Mouse (Mus musculus): ENCODE measurements around the gene Slc38a8.
A peak's percentile ranks its signal among the peaks of the same experiment; 100 is the strongest.

The Slc38a8 gene

DNA sequence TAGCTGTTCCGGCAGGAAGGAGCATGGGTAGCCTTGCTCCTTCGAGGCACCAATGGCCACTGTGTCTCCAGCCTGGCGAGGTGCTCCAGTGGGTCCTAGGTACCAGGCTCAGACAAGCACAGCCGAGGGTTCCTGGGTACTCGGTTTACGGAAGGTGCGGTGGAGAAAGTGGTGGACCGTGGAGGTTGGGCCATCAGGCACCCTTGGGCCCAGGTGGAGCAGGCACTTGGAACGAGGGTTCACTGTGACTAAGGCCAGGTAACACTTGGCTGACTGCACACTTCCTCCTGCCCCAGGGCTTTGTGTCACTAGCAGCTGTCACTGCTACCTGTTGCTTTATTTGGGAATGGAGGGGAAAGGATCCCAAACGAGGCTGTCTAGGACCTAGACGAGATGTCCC is 64.0 kb downstream of the Slc38a8 start:
- DNase-seq (ENCODE audit: low spot score): no peak

DNA sequence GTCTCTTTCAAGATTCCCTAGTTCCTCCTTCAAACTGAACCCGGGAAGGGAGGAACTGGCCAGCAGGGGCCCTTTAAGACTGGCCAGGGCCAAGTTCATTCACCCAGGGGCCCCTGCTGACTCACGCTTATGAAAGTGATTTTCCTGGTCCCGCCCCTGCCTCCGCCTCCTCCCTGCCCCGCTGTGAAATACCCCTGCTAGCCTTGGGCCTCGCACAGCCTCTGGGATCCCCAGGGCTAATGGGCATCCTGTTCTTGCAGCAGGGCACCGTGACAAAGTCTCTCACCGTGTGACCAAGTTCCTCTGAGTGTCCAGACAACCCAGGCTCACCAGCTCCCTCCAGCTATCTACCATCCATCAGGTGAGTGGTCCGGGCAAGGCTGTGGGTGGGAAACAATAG is 64.6 kb downstream of the Slc38a8 start:
- peak; percentile 81 for DNase-seq (ENCODE audit: low spot score)

DNA sequence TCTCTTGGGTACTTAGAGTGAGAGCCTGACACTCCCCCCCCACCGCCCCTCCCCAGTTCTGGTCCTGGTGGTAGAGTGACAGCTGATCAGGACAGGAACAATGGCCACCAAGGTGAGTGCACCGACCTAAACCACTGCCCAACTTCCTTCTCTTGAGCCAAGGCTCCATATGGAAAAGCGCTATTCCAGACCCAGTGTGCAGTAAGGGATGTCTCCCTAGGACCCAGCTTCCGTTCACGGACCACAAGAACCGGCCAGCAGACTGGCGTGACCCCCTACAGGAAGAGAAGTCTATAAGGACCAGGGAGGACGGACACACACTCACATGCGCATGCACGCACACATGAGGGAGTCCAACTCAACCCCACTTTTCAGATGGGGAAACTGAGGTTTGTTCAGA is 65.2 kb downstream of the Slc38a8 start:
- DNase-seq (ENCODE audit: low spot score): no peak

DNA sequence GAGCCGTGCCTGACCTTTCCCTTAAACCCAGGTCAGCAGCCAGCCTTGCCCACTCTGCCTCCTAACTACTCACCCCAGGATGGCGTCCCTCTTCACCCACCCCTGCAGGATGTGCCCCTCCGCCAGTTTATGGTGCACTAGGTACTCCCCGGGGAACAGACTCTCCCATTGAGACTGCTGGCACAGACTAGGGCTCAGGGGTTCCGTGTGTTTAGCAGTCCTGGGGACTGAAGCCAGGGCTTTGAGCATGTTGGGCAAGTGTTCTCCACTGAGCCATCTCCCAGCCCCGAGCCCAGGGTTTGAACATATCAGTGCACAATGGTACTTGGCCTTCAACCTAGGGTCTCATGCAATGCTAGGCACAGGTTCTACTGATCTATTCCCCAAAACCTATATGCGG is 66.0 kb downstream of the Slc38a8 start:
- no peak for DNase-seq (ENCODE audit: low spot score)

DNA sequence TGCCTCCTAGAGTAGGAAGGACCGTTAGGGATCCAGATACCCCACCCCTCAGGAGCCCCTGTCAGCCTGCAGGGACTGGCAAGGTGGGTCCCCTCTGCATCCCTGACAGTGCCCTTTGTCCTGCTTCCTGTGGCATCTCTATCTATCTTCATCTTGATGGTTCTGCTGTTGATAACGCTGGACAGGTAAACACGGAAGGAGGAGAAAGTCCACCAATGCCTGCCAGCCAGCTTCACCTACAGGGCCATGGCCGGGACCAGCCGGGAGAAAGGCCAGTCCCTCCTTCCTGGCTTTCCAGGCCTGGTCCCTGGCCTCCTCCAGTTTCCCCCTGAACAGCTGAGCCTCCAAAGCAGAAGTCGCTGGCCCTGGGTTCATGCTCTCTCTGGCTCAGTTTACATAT is 66.9 kb downstream of the Slc38a8 start:
- no peak for DNase-seq (ENCODE audit: low spot score)

DNA sequence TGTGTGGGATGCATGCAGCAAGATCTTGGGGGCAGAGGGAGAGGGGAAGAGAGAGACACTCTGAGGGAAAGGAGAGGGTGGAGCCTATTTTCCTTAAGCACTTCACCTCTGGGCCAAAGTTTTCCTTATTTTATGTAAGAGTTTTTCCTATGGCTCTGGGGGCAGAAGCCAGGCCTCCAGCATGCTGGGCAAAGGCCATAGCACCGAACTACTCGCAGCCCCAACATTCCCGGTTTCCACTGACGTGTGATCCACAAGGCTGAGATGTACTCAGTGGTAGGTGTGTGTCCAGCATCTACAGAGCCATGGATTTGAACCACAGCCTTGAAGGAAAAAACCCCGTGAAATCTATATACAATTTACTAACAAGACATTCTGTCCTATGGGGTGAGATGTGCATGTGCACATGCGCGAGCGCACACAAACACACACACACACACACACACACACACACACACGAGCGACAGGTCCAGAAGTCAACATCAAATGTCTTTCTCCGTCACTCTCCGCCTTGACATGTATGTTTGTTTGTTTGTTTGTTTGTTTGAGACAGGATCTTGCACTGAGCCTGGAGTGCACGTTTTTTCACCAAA is 67.8 kb downstream of the Slc38a8 start, which contains the start of gene Osgin1:
Gene Osgin1 (plus strand): TSS at position 543 of the 593 bp plus-strand sequence.
- no peak for DNase-seq (ENCODE audit: low spot score)

DNA sequence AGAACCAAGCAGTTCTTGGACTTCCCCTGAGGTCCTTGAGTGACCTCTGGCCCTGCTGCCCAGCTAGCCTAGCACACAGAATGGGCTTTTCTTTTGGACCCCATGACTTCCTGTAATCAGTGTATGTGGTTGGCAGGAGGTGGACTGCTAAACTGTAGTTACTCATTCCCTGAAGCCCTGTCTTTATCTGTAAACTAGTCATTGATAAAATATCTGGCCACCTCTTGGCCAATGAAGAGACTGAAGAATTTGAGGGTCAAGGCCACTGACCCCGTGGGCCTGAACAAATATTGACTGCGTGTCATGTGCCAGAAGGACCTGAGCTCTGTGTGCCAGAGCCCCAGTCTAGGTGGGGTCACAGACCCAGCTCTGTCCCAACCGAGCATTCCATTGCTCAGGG is 69.1 kb downstream of the Slc38a8 start:
- DNase-seq (ENCODE audit: low spot score): no peak

DNA sequence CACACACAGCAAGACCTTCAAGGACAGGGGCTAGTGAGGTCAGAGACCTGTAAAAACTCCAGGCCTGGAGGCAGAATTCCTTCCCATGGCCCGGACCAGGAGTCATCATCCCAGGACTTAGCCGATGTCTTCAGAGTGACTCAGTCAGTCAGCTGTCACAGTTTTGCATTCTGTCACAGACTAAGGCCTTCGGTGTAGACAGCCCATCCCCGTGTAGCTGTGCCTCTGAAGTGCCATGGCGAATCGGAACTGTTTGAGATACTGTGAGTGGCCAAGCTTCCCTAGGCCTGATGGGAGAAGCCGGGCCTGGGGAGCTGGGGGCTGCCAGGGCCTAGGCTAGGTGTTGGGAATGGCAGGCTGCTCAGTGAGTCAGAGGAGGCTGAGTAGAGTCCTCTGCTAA is 70.8 kb downstream of the Slc38a8 start:
- DNase-seq (ENCODE audit: low spot score): no peak

DNA sequence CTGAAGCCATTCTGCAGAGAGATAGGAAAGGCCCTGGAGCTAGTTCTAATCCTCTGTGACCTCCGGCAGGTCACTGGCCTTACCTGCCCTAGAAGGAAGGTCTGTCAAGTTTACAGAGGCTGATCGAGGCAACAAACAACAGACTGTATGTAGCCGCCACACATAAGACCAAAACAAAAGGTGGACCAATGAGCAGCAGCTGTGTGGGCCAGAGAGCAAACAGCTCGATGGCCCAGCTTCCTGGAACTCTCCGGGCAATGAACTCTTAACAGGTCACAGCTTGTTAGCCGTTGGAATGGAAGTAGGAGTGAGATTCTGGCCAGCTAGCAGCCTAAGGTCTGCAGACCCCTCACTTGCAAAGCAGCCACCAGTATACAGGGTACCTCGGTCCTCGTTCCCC is 71.2 kb downstream of the Slc38a8 start:
- no peak for DNase-seq (ENCODE audit: low spot score)

Data from ovary, postnatal 36 days (tissue).